Mouse (Mus musculus) embryo, embryonic 11 days (tissue): ENCODE measurements around the gene Lin7b.
"Not testable (repeated sequence)": the region's sequence is repeated elsewhere in the genome, so short reads cannot be mapped to it uniquely, and the experiment has no call there.

Experiments
- DNase-seq: peaks from one replicate; pipeline ENCODE4 v3.0.0-alpha.2; 2015

Lin7b gene

GRCm38 (mm10) chr7:45370475-45371311 lies at the start of gene Lin7b:
Gene Lin7b (minus strand): TSS chr7:45370583.
- peak; percentile 93 for DNase-seq

GRCm38 (mm10) chr7:45417962-45418492 lies 47.6 kb upstream of the Lin7b start:
- DNase-seq, result peak; percentile 28

DNA sequence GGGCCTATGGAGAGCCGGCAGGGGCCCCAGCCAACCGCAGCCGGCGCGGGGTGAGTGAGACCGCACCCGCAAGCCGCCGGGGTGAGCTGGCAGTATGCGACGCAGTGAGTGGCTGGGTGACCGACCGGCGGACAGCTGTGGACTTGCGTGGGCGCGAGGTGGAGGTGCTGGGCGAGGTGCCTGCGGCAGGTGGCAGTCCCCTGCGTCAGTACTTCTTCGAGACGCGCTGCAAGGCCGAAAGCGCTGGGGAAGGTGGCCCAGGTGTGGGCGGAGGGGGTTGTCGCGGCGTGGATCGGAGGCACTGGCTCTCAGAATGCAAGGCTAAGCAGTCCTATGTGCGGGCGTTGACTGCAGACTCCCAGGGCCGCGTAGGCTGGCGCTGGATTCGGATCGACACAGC lies 45.3 kb upstream of the Lin7b start:
- no peak for DNase-seq

DNA sequence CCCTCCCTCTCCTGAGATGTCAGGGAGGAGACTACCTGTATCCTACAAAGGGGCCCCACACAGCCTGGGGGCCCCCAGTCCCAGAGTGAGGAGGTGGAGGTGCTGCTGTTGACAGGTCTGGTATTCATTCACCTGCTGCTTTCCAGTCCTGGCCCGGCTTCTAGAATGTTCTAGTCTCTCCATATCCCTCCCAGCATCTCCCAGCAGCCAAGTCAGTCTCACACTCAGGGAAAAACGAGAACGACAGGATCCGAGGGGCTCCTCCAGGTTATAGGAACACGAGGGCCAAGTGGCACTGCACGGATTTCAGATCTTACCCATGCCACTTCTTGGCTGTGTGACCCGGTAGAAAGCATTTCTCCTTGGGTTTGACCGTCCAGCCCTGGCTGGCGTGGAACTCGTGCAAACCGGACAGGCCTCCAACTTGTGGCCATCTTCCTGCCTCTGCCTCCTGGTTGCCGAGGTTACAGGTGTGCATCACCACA lies 44.4 kb upstream of the Lin7b start:
- DNase-seq, result no peak

- DNase-seq, result peak; percentile 35
Measured at GRCm38 (mm10) chr7:45413864-45414739, 43.7 kb upstream of the Lin7b start.

- DNase-seq, result peak; percentile 74
Measured at GRCm38 (mm10) chr7:45413113-45413863, 42.9 kb upstream of the Lin7b start, which contains the start of gene Ntf5. Gene Ntf5 (plus strand): TSS chr7:45413695.

- DNase-seq, result no peak
Measured at GRCm38 (mm10) chr7:45412421-45412820, 42.0 kb upstream of the Lin7b start.

GRCm38 (mm10) chr7:45409497-45410163 lies 39.2 kb upstream of the Lin7b start:
- no peak for DNase-seq

GRCm38 (mm10) chr7:45408949-45409348 lies 38.6 kb upstream of the Lin7b start:
- DNase-seq, result no peak

DNA sequence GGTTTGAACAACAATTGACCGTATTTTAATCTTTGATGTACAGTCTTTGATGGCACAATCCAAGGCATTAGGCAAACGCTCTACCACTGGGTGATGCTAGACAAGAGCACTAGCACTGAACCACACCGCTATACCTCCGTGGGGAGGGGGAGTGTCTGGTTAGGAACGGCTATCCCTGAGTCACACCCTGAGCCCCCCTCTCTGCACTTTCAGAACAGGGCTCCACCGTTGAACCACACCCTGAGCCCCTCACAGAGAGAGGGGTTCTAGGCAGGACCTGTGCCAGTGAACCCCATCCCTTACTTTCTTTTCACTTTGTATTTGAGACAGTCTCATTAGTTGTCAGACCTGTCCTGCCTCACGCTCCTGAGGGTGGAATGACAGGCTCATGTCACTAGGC lies 38.0 kb upstream of the Lin7b start:
- no peak for DNase-seq

DNA sequence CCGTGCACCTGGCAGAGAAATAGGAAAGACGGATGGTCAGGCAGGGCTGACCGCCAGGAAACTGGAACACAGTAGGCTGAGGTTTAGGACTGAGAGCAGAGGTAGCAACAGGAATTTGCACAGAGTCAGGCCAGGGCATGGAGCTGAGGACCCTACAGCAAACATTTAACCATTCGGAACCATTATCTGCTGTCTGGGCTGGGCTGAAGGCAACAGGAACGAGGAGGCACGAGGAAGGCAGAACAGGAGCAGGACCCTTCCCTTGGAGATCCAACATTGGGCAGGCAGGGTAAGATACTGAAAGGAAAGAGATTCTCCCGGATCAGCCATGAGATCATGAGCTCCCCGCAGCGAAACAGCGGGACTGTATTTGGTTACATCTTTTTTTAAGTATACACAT lies 37.5 kb upstream of the Lin7b start:
- no peak for DNase-seq

GRCm38 (mm10) chr7:45406157-45407156 lies 36.1 kb upstream of the Lin7b start:
- peak; percentile 35 for DNase-seq

DNA sequence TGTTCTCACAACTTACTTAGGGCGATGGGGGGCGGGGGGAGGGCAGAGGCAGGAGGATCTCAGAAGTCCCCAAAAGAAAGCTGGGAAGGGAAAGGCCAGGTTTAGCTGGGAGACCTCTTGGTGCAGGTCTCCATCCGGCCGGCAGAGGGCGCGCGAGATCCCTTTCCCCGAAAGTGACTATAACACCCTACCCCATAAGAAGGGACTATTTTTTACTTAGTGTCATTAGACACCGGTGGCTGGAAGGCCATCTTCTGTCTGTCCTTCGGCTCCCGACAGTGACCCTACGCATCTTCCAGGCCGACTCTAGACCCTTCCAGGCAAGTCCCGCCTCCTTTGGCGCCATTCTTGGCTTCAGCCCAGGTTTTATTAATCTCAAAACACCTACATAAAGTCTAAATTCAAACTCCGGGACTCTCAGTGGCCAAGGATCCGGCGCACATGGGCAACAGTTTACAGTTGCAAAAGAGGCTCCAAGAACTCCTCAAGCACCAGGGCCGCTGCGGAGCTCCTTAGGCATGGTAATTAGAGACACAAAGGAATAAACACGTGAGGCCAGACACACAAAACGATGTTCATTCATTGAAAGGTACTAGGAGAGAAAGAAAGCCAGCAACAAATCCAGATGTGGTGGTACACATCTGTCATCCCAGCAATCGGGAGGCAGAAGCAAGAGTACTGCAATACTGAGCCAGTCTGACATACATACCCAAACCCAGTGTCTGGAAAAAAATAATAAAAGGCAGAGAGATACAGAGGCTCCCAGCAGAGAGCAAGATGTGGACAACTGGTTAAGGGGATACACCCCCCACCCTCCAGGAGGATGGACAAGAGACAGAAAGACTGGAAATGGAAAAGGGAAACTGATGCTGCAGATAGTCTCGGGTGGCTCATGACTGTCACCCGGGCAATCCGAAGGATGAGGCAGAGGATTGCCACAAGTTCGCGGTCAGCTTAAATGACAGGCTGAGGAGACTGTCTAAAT lies 35.0 kb upstream of the Lin7b start, which contains the start of gene Kcna7:
TSS of gene Kcna7 (plus strand) at position 563 of the 985 bp plus-strand sequence.
- DNase-seq, result peak; percentile 53

DNA sequence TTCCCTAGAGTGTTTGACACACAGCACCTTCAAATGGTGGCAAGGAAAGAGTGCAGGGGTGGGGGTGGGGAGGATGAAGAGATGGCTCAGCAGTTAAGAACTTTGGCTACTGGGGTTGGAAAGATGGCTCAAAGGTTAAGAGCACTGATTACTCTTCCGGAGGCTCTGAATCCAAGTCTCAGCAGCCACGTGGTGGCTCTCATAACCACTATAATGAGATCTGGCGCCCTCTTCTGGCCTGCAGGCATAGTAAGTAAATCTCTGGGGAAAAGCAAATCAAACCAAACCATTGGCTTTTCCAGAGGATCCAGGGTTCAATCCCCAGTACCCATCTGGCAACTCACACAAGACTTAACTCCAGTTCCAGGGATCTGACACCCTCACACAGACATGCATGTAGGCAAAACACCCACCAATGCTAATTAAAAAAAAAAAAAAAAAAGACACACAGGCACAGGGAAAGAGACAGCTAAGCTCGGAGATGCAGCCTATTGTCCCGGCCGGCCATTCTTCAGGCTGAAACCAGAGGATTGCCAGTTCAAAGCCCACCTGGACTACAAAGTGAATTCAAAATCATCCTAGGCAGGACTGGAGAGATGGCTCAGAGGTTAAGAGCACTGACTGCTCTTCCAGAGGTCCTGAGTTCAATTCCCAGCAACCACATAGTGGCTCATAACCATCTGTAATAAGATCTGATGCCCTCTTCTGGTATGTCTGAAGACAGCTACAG lies 33.3 kb upstream of the Lin7b start:
- DNase-seq, result peak; percentile 86

- no peak for DNase-seq
Measured at GRCm38 (mm10) chr7:45401521-45402085, 31.2 kb upstream of the Lin7b start.

GRCm38 (mm10) chr7:45396787-45397186 lies 26.4 kb upstream of the Lin7b start:
- no peak for DNase-seq

- DNase-seq, result not testable (repeated sequence)
Measured at GRCm38 (mm10) chr7:45396337-45396775, 26.0 kb upstream of the Lin7b start.
